Mouse (Mus musculus) thymus, postnatal 4 days (tissue): ENCODE measurements around the gene Ptges2.
A peak's percentile ranks its signal among the peaks of the same experiment; 100 is the strongest.

Experiments used
- DNase-seq: peaks from one replicate; pipeline ENCODE4 v3.0.0; 2021

Gene Ptges2

GRCm38 (mm10) chr2:32375317-32375940 is 20.3 kb upstream of the Ptges2 start:
- no peak for DNase-seq

- no peak for DNase-seq
Observed at GRCm38 (mm10) chr2:32376963-32377362, 18.7 kb upstream of the Ptges2 start.

- DNase-seq: no peak
Observed at GRCm38 (mm10) chr2:32380001-32380500, 15.6 kb upstream of the Ptges2 start.

- DNase-seq: peak; percentile 77
Observed at GRCm38 (mm10) chr2:32381141-32381774, 14.4 kb upstream of the Ptges2 start.

- peak; percentile 99 for DNase-seq
Observed at GRCm38 (mm10) chr2:32381775-32382223, 13.9 kb upstream of the Ptges2 start, which contains the start of gene 1110008P14Rik. TSS of gene 1110008P14Rik (minus strand) at chr2:32381938.

GRCm38 (mm10) chr2:32382689-32383088 is 13.0 kb upstream of the Ptges2 start:
- DNase-seq: no peak

- DNase-seq: no peak
Observed at GRCm38 (mm10) chr2:32387706-32388490, 7.8 kb upstream of the Ptges2 start, which contains the start of gene Lcn2. TSS of gene Lcn2 (minus strand) at chr2:32388252.

- DNase-seq: no peak
Observed at GRCm38 (mm10) chr2:32389157-32389556, 6.5 kb upstream of the Ptges2 start.

GRCm38 (mm10) chr2:32390871-32391270 is 4.8 kb upstream of the Ptges2 start:
- no peak for DNase-seq

- no peak for DNase-seq
Observed at GRCm38 (mm10) chr2:32392063-32392462, 3.6 kb upstream of the Ptges2 start.

GRCm38 (mm10) chr2:32394973-32395372 is 723 bp upstream of the Ptges2 start:
- DNase-seq: peak; percentile 82

GRCm38 (mm10) chr2:32395946-32396621 is 388 bp downstream of the Ptges2 start:
- DNase-seq: peak; percentile 78

GRCm38 (mm10) chr2:32396695-32397094 is 999 bp downstream of the Ptges2 start:
- peak; percentile 45 for DNase-seq

- peak; percentile 98 for DNase-seq
Observed at GRCm38 (mm10) chr2:32404663-32405062, 9.0 kb downstream of the Ptges2 start.

- no peak for DNase-seq
Observed at GRCm38 (mm10) chr2:32407144-32407824, 11.6 kb downstream of the Ptges2 start.

GRCm38 (mm10) chr2:32408429-32409424 is 13.0 kb downstream of the Ptges2 start:
- DNase-seq: no peak

GRCm38 (mm10) chr2:32411407-32411806 is 15.7 kb downstream of the Ptges2 start:
- no peak for DNase-seq

- DNase-seq: no peak
Observed at GRCm38 (mm10) chr2:32412742-32413531, 17.2 kb downstream of the Ptges2 start.

GRCm38 (mm10) chr2:32413936-32414335 is 18.2 kb downstream of the Ptges2 start:
- DNase-seq: no peak

- no peak for DNase-seq
Observed at GRCm38 (mm10) chr2:32415801-32416200, 20.1 kb downstream of the Ptges2 start.
